ENCODE assay signal across 8 mouse cellular contexts in genomic region chr3:89962059-89962750, GRCm38 (mm10). TPM values are rescaled to one million over a fixed set of nuclear protein-coding genes. Genes with fewer than 3 reads are reported as not detected.
A peak's percentile ranks its signal among the peaks of the same experiment; 100 is the strongest.
DNase-seq lines count a peak whose midpoint lies in the region; ATAC-seq and TF ChIP-seq lines count a peak whose summit lies in the region.

No protein-coding gene starts in this region.

- peak overlapping the region; percentile 88 for H3K4me2 ChIP-seq in forebrain, embryonic 11.5 days (ENCODE audit: low read depth, low read length, severe bottlenecking)
- peak overlapping the region; percentile 76 for H3K4me2 ChIP-seq in liver, embryonic 13.5 days
- H3K4me2 ChIP-seq in neural tube, embryonic 15.5 days: peak overlapping the region; percentile 97

- DNase-seq in cerebellum, adult 9-11 months: peak; percentile 55
- DNase-seq in forebrain, embryonic 11.5 days (ENCODE audit: low spot score): no peak
- peak; percentile 50 for DNase-seq in heart, postnatal 25 days (ENCODE audit: low spot score)
- no peak for DNase-seq in liver, embryonic 13.5 days
- no peak for DNase-seq in natural killer cell, adult 2 months (ENCODE audit: low spot score in 2 of 2)

- H3K4me1 ChIP-seq in ES-Bruce4 (ENCODE audit: control insufficient read depth, insufficient read depth, low read length): peaks cover 3% of the 10 kb centered on the region
- H3K4me1 ChIP-seq in forebrain, embryonic 11.5 days (replicated peaks; ENCODE audit: control insufficient read depth, insufficient read depth, low read length): peaks cover 23% of the 10 kb centered on the region
- H3K4me1 ChIP-seq in liver, embryonic 13.5 days (replicated peaks): peaks cover 48% of the 10 kb centered on the region
- H3K4me1 ChIP-seq in neural tube, embryonic 15.5 days: peaks cover 66% of the 10 kb centered on the region

- H3K27me3 ChIP-seq in ES-Bruce4 (ENCODE audit: control insufficient read depth, insufficient read depth, low read length, poor library complexity, severe bottlenecking): no peaks in the 10 kb centered on the region
- no peaks in the 10 kb centered on the region for H3K27me3 ChIP-seq in forebrain, embryonic 11.5 days (ENCODE audit: control insufficient read depth, insufficient read depth, low read length)
- H3K27me3 ChIP-seq in liver, embryonic 13.5 days: peaks cover 59% of the 10 kb centered on the region
- no peaks in the 10 kb centered on the region for H3K27me3 ChIP-seq in neural tube, embryonic 15.5 days (replicated peaks)

- intact Hi-C loops in heart, postnatal 25 days (cut with DNase I): loop anchor here (5.0 kb wide), 1 partner anchor 95 kb away; no protein-coding TSS in a partner anchor

- peak overlapping the region; percentile 81 for H3K9ac ChIP-seq in ES-Bruce4 (ENCODE audit: low read depth, poor library complexity, severe bottlenecking)
- H3K9ac ChIP-seq in forebrain, embryonic 11.5 days (ENCODE audit: low read length): peak overlapping the region; percentile 90
- H3K9ac ChIP-seq in liver, embryonic 13.5 days: peak overlapping the region; percentile 64
- peak overlapping the region; percentile 93 for H3K9ac ChIP-seq in neural tube, embryonic 15.5 days (replicated peaks)

- 8% methylated on average over 14 of the region's 14 CpGs for WGBS in forebrain, embryonic 11.5 days
- WGBS in liver, embryonic 13.5 days (ENCODE audit: insufficient replicate concordance): 3% methylated on average over 14 of the region's 14 CpGs
- WGBS in neural tube, embryonic 15.5 days: 7% methylated on average over 14 of the region's 14 CpGs

- no peaks in the 10 kb centered on the region for H3K36me3 ChIP-seq in ES-Bruce4 (ENCODE audit: control insufficient read depth, insufficient read depth, low read length, poor library complexity, severe bottlenecking)
- H3K36me3 ChIP-seq in forebrain, embryonic 11.5 days (ENCODE audit: control insufficient read depth, insufficient read depth, low read length): no peaks in the 10 kb centered on the region; the same call in 1 of the 2 replicates
- no peaks in the 10 kb centered on the region for H3K36me3 ChIP-seq in liver, embryonic 13.5 days
- peaks cover 14% of the 10 kb centered on the region for H3K36me3 ChIP-seq in neural tube, embryonic 15.5 days

- TF ChIP-seq CTCF in ES-Bruce4 (IDR thresholded peaks at IDR 0.05; ENCODE audit: low read depth, low read length): no peak

- no peak for TF ChIP-seq POLR2A in ES-Bruce4 (IDR thresholded peaks at IDR 0.05; ENCODE audit: insufficient read depth, low read length)

- no peak for ATAC-seq in cerebellum, adult (ENCODE audit: insufficient number of reproducible peaks, low FRiP score, low TSS enrichment)
- no peak for ATAC-seq in forebrain, embryonic 11.5 days (replicated peaks; ENCODE audit: low FRiP score)
- ATAC-seq in liver, embryonic 13.5 days (ENCODE audit: low read depth): no peak
- ATAC-seq in neural tube, embryonic 15.5 days (ENCODE audit: low FRiP score): no peak

- H3K27ac ChIP-seq in ES-Bruce4 (ENCODE audit: insufficient read depth, low read length): no peak overlapping the region
- H3K27ac ChIP-seq in forebrain, embryonic 11.5 days (ENCODE audit: low read depth, low read length): peak overlapping the region; percentile 78
- peak overlapping the region; percentile 70 for H3K27ac ChIP-seq in liver, embryonic 13.5 days
- H3K27ac ChIP-seq in neural tube, embryonic 15.5 days (replicated peaks): peak overlapping the region; percentile 94

- H3K9me3 ChIP-seq in ES-Bruce4 (replicated peaks; ENCODE audit: control insufficient read depth, insufficient read depth, low read length, poor library complexity, severe bottlenecking): no peaks in the 10 kb centered on the region
- no peaks in the 10 kb centered on the region for H3K9me3 ChIP-seq in forebrain, embryonic 11.5 days (ENCODE audit: control insufficient read depth, low read length)
- H3K9me3 ChIP-seq in liver, embryonic 13.5 days (replicated peaks): no peaks in the 10 kb centered on the region
- H3K9me3 ChIP-seq in neural tube, embryonic 15.5 days (replicated peaks): no peaks in the 10 kb centered on the region

- TF ChIP-seq EP300 in ES-Bruce4 (IDR thresholded peaks at IDR 0.05; ENCODE audit: insufficient read depth, low read depth, low read length): no peak

- peak overlapping the region; percentile 99 for H3K4me3 ChIP-seq in ES-Bruce4 (ENCODE audit: low read depth, low read length)
- H3K4me3 ChIP-seq in forebrain, embryonic 11.5 days (ENCODE audit: low read depth, low read length): peak overlapping the region; percentile 97
- H3K4me3 ChIP-seq in liver, embryonic 13.5 days (replicated peaks): peak overlapping the region; percentile 67
- peak overlapping the region; percentile 88 for H3K4me3 ChIP-seq in neural tube, embryonic 15.5 days (replicated peaks)

RNA-seq across cellular contexts. Expression of gene Atp8b2, which starts 1.1 kb away (rescaled TPM):
- polyA plus RNA-seq in ES-Bruce4 (2011; ENCODE audit: insufficient read depth, insufficient read length, low read depth, missing spikeins): 26.8 and 32.1 TPM in 2 replicates
- polyA plus RNA-seq in forebrain, embryonic 11.5 days (2014; fragmentation: Nextera tagmentation; extraction: Ambion mirVana): 14.9 and 15.4 TPM in 2 replicates
- total RNA-seq in heart, postnatal 25 days (2021): 10 to 100 TPM; 25.0 to 32.4 TPM
- polyA plus RNA-seq in liver, embryonic 13.5 days (2015; fragmentation: Nextera tagmentation; extraction: Ambion mirVana): 1.4 and 2.2 TPM in 2 replicates
- polyA plus RNA-seq in neural tube, embryonic 15.5 days (2015; fragmentation: Nextera tagmentation; extraction: Ambion mirVana): 11.9 and 12.9 TPM in 2 replicates

RNA-seq across cellular contexts. Expression of gene Hax1, which starts 36.4 kb away (rescaled TPM):
- polyA plus RNA-seq in ES-Bruce4 (2011; ENCODE audit: insufficient read depth, insufficient read length, low read depth, missing spikeins): 169 and 170 TPM in 2 replicates
- polyA plus RNA-seq in forebrain, embryonic 11.5 days (2014; fragmentation: Nextera tagmentation; extraction: Ambion mirVana): 168 and 174 TPM in 2 replicates
- total RNA-seq in heart, postnatal 25 days (2021): 10 to 100 TPM; 41.8 to 46.1 TPM
- 130 and 137 TPM in 2 replicates for polyA plus RNA-seq in liver, embryonic 13.5 days (2015; fragmentation: Nextera tagmentation; extraction: Ambion mirVana)
- polyA plus RNA-seq in neural tube, embryonic 15.5 days (2015; fragmentation: Nextera tagmentation; extraction: Ambion mirVana): 105 and 114 TPM in 2 replicates

RNA-seq across cellular contexts. Expression of gene Il6ra, which starts 49.2 kb away (rescaled TPM):
- polyA plus RNA-seq in ES-Bruce4 (2011; ENCODE audit: insufficient read depth, insufficient read length, low read depth, missing spikeins): 0.84 and 0.97 TPM in 2 replicates
- 0.15 and 0.27 TPM in 2 replicates for polyA plus RNA-seq in forebrain, embryonic 11.5 days (2014; fragmentation: Nextera tagmentation; extraction: Ambion mirVana)
- 1 to 10 TPM; 3.8 to 5.0 TPM for total RNA-seq in heart, postnatal 25 days (2021)
- 1.9 and 2.2 TPM in 2 replicates for polyA plus RNA-seq in liver, embryonic 13.5 days (2015; fragmentation: Nextera tagmentation; extraction: Ambion mirVana)
- 1.2 and 1.5 TPM in 2 replicates for polyA plus RNA-seq in neural tube, embryonic 15.5 days (2015; fragmentation: Nextera tagmentation; extraction: Ambion mirVana)

Comparison
In these comparisons a context has a peak if more than half of its experiments do, and no peak if none do; other contexts are left out.
1. DNase-seq: peak in cerebellum, adult 9-11 months (single experiment) and heart, postnatal 25 days (single experiment); none in forebrain, embryonic 11.5 days (single experiment), liver, embryonic 13.5 days (single experiment) and natural killer cell, adult 2 months (0 of 2).
2. Peak in every context shown above with its lines, with median percentiles within 50 percentile points of each other: H3K4me3 ChIP-seq, H3K9ac ChIP-seq and H3K4me2 ChIP-seq.